Mouse (Mus musculus) MEL (cell line): ENCODE results near the gene Klra9. TPM values are rescaled to one million over a fixed set of nuclear protein-coding genes. Genes with fewer than 3 reads are reported as not detected.
A peak's percentile ranks its signal among the peaks of the same experiment; 100 is the strongest.
"Not testable (repeated sequence)": the region's sequence is repeated elsewhere in the genome, so short reads cannot be mapped to it uniquely, and the experiment has no call there.

Source experiments
- DNase-seq: peaks from one replicate; pipeline ENCODE4 v3.0.0; 2011; ENCODE audit warnings: low read depth, low spot score
- H3K27ac ChIP-seq: 2 replicates; pipeline ENCODE4 v1.5.1; 2012; ENCODE audit warnings: low read depth, mild to moderate bottlenecking, control low read depth, low read length, moderate library complexity; ENCODE audit not compliant: control insufficient read depth
- H3K27me3 ChIP-seq, 2 experiments: fragments of 150-350 bp in 1 of 2; sonication (generic) in 1 of 2; 2 replicates each; pipeline ENCODE4 v1.6.1; 2012; ENCODE audit warnings: low read length in 2 of 2, mild to moderate bottlenecking in 2 of 2, improper control_type of control experiment in 1 of 2, moderate library complexity in 1 of 2; ENCODE audit not compliant: insufficient read depth in 2 of 2, control insufficient read depth in 1 of 2
- H3K36me3 ChIP-seq, 2 experiments: 2 replicates each; pipeline ENCODE4 v1.6.1; 2012 to 2014; ENCODE audit warnings: low read length in 2 of 2, improper control_type of control experiment in 1 of 2, inconsistent platforms in 1 of 2, mild to moderate bottlenecking in 1 of 2; ENCODE audit not compliant: insufficient read depth in 2 of 2, control insufficient read depth in 1 of 2
- H3K4me1 ChIP-seq, 2 experiments: fragments of 150-350 bp in 1 of 2; sonication (generic) in 1 of 2; 2 replicates each; pipeline ENCODE4 v1.6.1; 2012; ENCODE audit warnings: low read length in 2 of 2, improper control_type of control experiment in 1 of 2, mild to moderate bottlenecking in 1 of 2; ENCODE audit not compliant: insufficient read depth in 2 of 2, control insufficient read depth in 1 of 2
- H3K4me3 ChIP-seq, 2 experiments: fragments of 150-350 bp in 1 of 2; sonication (generic) in 1 of 2; 2 replicates each; pipeline ENCODE4 v1.5.1; 2012; ENCODE audit warnings: low read depth in 2 of 2, low read length in 2 of 2, mild to moderate bottlenecking in 2 of 2, moderate library complexity in 2 of 2, control low read depth in 1 of 2, improper control_type of control experiment in 1 of 2; ENCODE audit not compliant: control insufficient read depth in 1 of 2, insufficient read depth in 1 of 2
- H3K79me2 ChIP-seq: 2 replicates; pipeline ENCODE4 v1.6.1; 2012; ENCODE audit warnings: mild to moderate bottlenecking, low read length, moderate library complexity; ENCODE audit not compliant: control insufficient read depth, poor library complexity, insufficient read depth
- H3K9ac ChIP-seq: 2 replicates; pipeline ENCODE4 v1.6.1; 2012; ENCODE audit warnings: low read depth, mild to moderate bottlenecking, control low read depth, low read length, moderate library complexity; ENCODE audit not compliant: control insufficient read depth, poor library complexity, severe bottlenecking
- H3K9me3 ChIP-seq: fragments of 150-350 bp; sonication (generic); replicated peaks from 2 replicates; pipeline ENCODE4 v1.6.1; 2012; ENCODE audit warnings: mild to moderate bottlenecking, low read length, improper control_type of control experiment, moderate library complexity; ENCODE audit not compliant: insufficient read depth
- EP300 ChIP-seq, 2 experiments: IDR thresholded peaks; 2 replicates each; pipeline ENCODE4 v1.6.1; 2011; ENCODE audit warnings: improper control_type of control experiment in 2 of 2, low read length in 2 of 2, low read depth in 1 of 2, mild to moderate bottlenecking in 1 of 2
- ETS1 ChIP-seq: IDR thresholded peaks from 2 replicates; pipeline ENCODE4 v1.6.1; 2012; ENCODE audit warnings: low read depth, mild to moderate bottlenecking, inconsistent platforms, low read length, improper control_type of control experiment, moderate library complexity
- GATA1 ChIP-seq: IDR thresholded peaks from 2 replicates; pipeline ENCODE4 v1.6.1; 2011; ENCODE audit warnings: low read depth, low read length, improper control_type of control experiment
- MYB ChIP-seq: IDR thresholded peaks from 2 replicates; pipeline ENCODE4 v1.6.1; 2011; ENCODE audit warnings: mild to moderate bottlenecking, low read depth, low read length, improper control_type of control experiment
- NELFE ChIP-seq: IDR thresholded peaks from 2 replicates; pipeline ENCODE4 v1.6.1; 2011; ENCODE audit warnings: low read depth, low read length, improper control_type of control experiment
- RCOR1 ChIP-seq: IDR thresholded peaks from 2 replicates; pipeline ENCODE4 v1.6.1; 2012; ENCODE audit warnings: low read depth, mild to moderate bottlenecking, inconsistent platforms, low read length, improper control_type of control experiment
- SIN3A ChIP-seq: IDR thresholded peaks from 2 replicates; pipeline ENCODE4 v1.6.1; 2012; ENCODE audit warnings: low read length, improper control_type of control experiment, inconsistent platforms
- SMC3 ChIP-seq: IDR thresholded peaks from 2 replicates; pipeline ENCODE4 v1.6.1; 2011; ENCODE audit warnings: low read depth, low read length, improper control_type of control experiment
- TAL1 ChIP-seq: IDR thresholded peaks from 2 replicates; pipeline ENCODE4 v1.6.1; 2012; ENCODE audit warnings: mild to moderate bottlenecking, inconsistent platforms, low read length, moderate library complexity, mixed read lengths
- TCF12 ChIP-seq: IDR thresholded peaks from 2 replicates; pipeline ENCODE4 v1.6.1; 2014; ENCODE audit warnings: low read depth, mild to moderate bottlenecking, inconsistent platforms, low read length, improper control_type of control experiment, moderate library complexity
- polyA plus RNA-seq, 2 experiments: library from polyadenylated mRNA; stranded (reverse) in 1 of 2; unstranded in 1 of 2; fragments of >175 nt in 1 of 2; fragments of >200 nt in 1 of 2; gene quantifications; 2 replicates each; pipeline versions ENCODE4 v1.2.1 to v1.2.4; 2012; ENCODE audit warnings: low replicate concordance in 2 of 2, low read depth in 1 of 2; ENCODE audit not compliant: insufficient read length in 2 of 2, insufficient read depth in 1 of 2, missing spikeins in 1 of 2
- total RNA-seq: library from RNA; depleted of rRNA; stranded (reverse); fragments of 300-350 nt; gene quantifications from 2 replicates; pipeline ENCODE4 v1.2.3, GENCODE M21; 2012; rRNA removed

The Klra9 gene
- total and polyA plus RNA-seq, 3 experiments, result not detected

- no peaks in the 10 kb centered on the region for H3K36me3 ChIP-seq
- peaks cover 0 to 2% of the 10 kb centered on the region in 2 experiments; a peak in 1 of 4 replicates for H3K4me1 ChIP-seq
- H3K79me2 ChIP-seq, result no peaks in the 10 kb centered on the region
- DNase-seq, result peak; percentile 44
- no peak overlapping the region for H3K27ac ChIP-seq
- no peak overlapping the region for H3K4me3 ChIP-seq
- H3K27me3 ChIP-seq, result no peaks in the 10 kb centered on the region
- H3K9ac ChIP-seq, result no peak overlapping the region
- TF ChIP-seq GATA1, result peak; percentile 70
- TF ChIP-seq ETS1, result 0 out of 2 replicates have a peak, but pooled peaks have one; percentile 29
- peak; percentile 78 for TF ChIP-seq TCF12
- 0 out of 2 replicates have a peak, but pooled peaks have one; percentile 27 for TF ChIP-seq RCOR1
- peak; percentile 68 to 72 for TF ChIP-seq EP300 (IDR thresholded peaks at IDR 0.05; ENCODE audit: low read depth in 1 of 2, low read length in 2 of 2)
- no peak for TF ChIP-seq MYB
- no peak for TF ChIP-seq SMC3
- TF ChIP-seq, all 39 proteins: peak for 5
- H3K9me3 ChIP-seq, result no peaks in the 10 kb centered on the region
These were observed 43.7 kb upstream of the Klra9 start for GRCm38 (mm10) chr6:130236635-130237034.

DNA sequence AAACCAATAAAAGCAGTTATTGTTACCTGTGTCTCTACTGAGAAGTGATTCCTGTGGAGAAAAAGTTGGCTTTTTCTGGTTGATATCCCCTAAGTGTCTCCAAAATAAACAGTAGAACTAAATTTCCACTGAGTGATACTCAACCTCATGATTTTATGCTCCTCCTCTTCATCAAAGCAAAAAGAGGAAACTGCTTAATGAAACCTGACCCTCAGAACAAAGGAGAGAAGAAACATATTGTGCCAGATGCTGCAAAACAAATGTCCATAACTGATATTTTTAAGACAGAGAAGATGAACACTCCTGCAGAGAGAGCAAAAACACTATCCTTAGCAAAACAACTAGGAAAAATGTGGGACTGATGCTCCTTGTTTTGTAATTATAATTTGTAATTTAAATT lies 40.3 kb upstream of the Klra9 start, which contains the start of gene Klra7:
Gene Klra7 (minus strand): TSS at position 101 of the 400 bp plus-strand sequence.
- no peaks in the 10 kb centered on the region for H3K36me3 ChIP-seq

DNA sequence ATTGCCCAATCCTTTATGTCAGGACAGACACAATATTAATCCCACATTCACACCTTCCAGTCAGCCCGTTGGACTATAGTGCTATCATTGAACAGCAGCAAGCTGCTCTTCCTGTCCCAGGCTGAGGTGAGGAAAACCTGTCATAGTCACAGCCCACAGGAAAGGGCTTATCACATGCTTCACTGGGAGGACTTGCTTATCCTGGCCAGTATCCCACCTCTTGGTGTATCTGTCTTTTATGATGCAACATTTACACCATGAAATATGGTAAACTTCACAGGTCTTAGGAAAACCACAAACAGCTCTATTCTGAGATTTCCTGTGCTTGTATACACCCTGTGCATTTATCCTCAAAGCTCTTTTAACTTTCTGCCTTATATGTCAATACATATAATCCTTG lies 4.5 kb upstream of the Klra9 start:
- not testable (repeated sequence) for H3K9me3 ChIP-seq, H3K27me3 ChIP-seq
- peak; percentile 2 for DNase-seq

More for the DNA sequence above, 40.3 kb upstream of the Klra9 start, which contains the start of gene Klra7:
- H3K27ac ChIP-seq, result no peak within 1 kb of the TSS
- peaks cover 0 to 2% of the 10 kb centered on the region in 2 experiments; a peak in 1 of 4 replicates for H3K4me1 ChIP-seq
- H3K9ac ChIP-seq, result no peak within 1 kb of the TSS
- no peaks in the 10 kb centered on the region for H3K27me3 ChIP-seq
- DNase-seq, result peak; percentile 11
- TF ChIP-seq SIN3A, result no peak
- TF ChIP-seq NELFE, result no peak
- no peak for TF ChIP-seq TAL1
- no peak within 1 kb of the TSS for H3K4me3 ChIP-seq
- no peaks in the 10 kb centered on the region for H3K79me2 ChIP-seq
- no peaks in the 10 kb centered on the region for H3K9me3 ChIP-seq

DNA sequence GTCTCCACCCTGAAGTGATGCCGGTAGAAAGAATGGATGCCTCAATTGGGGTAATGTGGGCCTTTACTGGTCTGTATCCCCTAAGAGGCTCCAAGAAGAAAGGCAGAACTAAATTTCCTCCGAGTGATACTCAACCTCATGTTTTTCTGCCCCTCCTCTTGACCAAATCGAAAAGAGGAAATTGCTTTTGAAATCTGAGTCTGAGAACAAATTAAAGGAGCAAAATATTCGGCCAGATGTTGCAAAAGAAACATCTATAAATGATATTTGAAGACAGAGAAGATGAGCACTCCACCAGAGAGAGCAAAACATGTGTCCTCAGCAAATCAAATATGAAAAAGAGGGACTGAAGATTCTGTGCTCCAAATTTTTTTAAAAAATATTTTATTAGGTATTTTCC lies 63.1 kb downstream of the Klra9 start, which contains the start of gene Klra8:
Gene Klra8 (minus strand): TSS at position 101 of the 400 bp plus-strand sequence.
- not testable (repeated sequence) for H3K9me3 ChIP-seq, DNase-seq

More for the DNA sequence above, 4.5 kb upstream of the Klra9 start:
- not testable (repeated sequence) for H3K4me3 ChIP-seq, H3K36me3 ChIP-seq, H3K4me1 ChIP-seq, H3K79me2 ChIP-seq, H3K27ac ChIP-seq, H3K9ac ChIP-seq

More for the DNA sequence above, 63.1 kb downstream of the Klra9 start, which contains the start of gene Klra8:
- H3K27me3 ChIP-seq, H3K79me2 ChIP-seq, H3K9ac ChIP-seq, H3K4me3 ChIP-seq, H3K4me1 ChIP-seq, H3K27ac ChIP-seq, H3K36me3 ChIP-seq: not testable (repeated sequence)

Other genes starting within 250 kb of the Klra9 start
- not detected in 2 replicates for gene Klra6, start 166.2 kb downstream of the Klra9 start, total RNA-seq
- gene Klra6, start 166.2 kb downstream of the Klra9 start, polyA plus RNA-seq, result not detected
- gene Klra4, start 125.8 kb downstream of the Klra9 start, total RNA-seq, result not detected in 2 replicates
- not detected for gene Klra4, start 125.8 kb downstream of the Klra9 start, polyA plus RNA-seq
- not detected in 2 replicates for gene Klra8, start 63.2 kb downstream of the Klra9 start, total RNA-seq
- gene Klra8, start 63.2 kb downstream of the Klra9 start, polyA plus RNA-seq, result not detected
- gene Klra7, start 40.2 kb upstream of the Klra9 start, total RNA-seq, result not detected in 2 replicates
- gene Klra7, start 40.2 kb upstream of the Klra9 start, polyA plus RNA-seq, result not detected
- not detected in 2 replicates for gene Klra10, start 88.8 kb upstream of the Klra9 start, total RNA-seq
- not detected for gene Klra10, start 88.8 kb upstream of the Klra9 start, polyA plus RNA-seq
- 0.08 and 0.23 TPM in 2 replicates for gene Klra3, start 144.5 kb upstream of the Klra9 start, total RNA-seq
- not detected for gene Klra3, start 144.5 kb upstream of the Klra9 start, polyA plus RNA-seq
- 0.12 TPM in 1 of 2 replicates, not detected in the other for gene Klra1, start 193.8 kb upstream of the Klra9 start, total RNA-seq
- under 1 TPM in 1 of 2 experiments, not detected in 1; 0.10 TPM for gene Klra1, start 193.8 kb upstream of the Klra9 start, polyA plus RNA-seq